Mouse (Mus musculus): ENCODE data around the gene Col4a3bp.

Gene Col4a3bp

GRCm38 (mm10) chr13:96542081-96542889 is at the start of gene Col4a3bp, which contains the start of gene Polk:
Col4a3bp (plus strand) TSS chr13:96542618.
Polk (minus strand) TSS chr13:96542579.
- DNase-seq, result peak; percentile 98

GRCm38 (mm10) chr13:96496630-96497029 is 45.8 kb upstream of the Col4a3bp start:
- no peak for DNase-seq

GRCm38 (mm10) chr13:96499891-96500290 is 42.5 kb upstream of the Col4a3bp start:
- no peak for DNase-seq

GRCm38 (mm10) chr13:96505661-96506060 is 36.8 kb upstream of the Col4a3bp start:
- no peak for DNase-seq

GRCm38 (mm10) chr13:96506313-96506712 is 36.1 kb upstream of the Col4a3bp start:
- DNase-seq, result no peak

GRCm38 (mm10) chr13:96507541-96507940 is 34.9 kb upstream of the Col4a3bp start:
- DNase-seq, result no peak

GRCm38 (mm10) chr13:96510635-96511034 is 31.8 kb upstream of the Col4a3bp start:
- no peak for DNase-seq

GRCm38 (mm10) chr13:96511262-96511661 is 31.2 kb upstream of the Col4a3bp start:
- DNase-seq, result no peak

- no peak for DNase-seq
Observed at GRCm38 (mm10) chr13:96511893-96512292, 30.5 kb upstream of the Col4a3bp start.

GRCm38 (mm10) chr13:96514154-96514942 is 28.1 kb upstream of the Col4a3bp start:
- no peak for DNase-seq

- DNase-seq, result no peak
Observed at GRCm38 (mm10) chr13:96516249-96516648, 26.2 kb upstream of the Col4a3bp start.

- no peak for DNase-seq
Observed at GRCm38 (mm10) chr13:96517335-96517734, 25.1 kb upstream of the Col4a3bp start.

- DNase-seq, result no peak
Observed at GRCm38 (mm10) chr13:96521294-96521693, 21.1 kb upstream of the Col4a3bp start.

- DNase-seq, result no peak
Observed at GRCm38 (mm10) chr13:96527022-96527421, 15.4 kb upstream of the Col4a3bp start.

GRCm38 (mm10) chr13:96527856-96528255 is 14.6 kb upstream of the Col4a3bp start:
- DNase-seq, result no peak

GRCm38 (mm10) chr13:96528776-96529175 is 13.6 kb upstream of the Col4a3bp start:
- DNase-seq, result no peak

GRCm38 (mm10) chr13:96529542-96529941 is 12.9 kb upstream of the Col4a3bp start:
- DNase-seq, result no peak

- no peak for DNase-seq
Observed at GRCm38 (mm10) chr13:96530064-96530463, 12.4 kb upstream of the Col4a3bp start.

- no peak for DNase-seq
Observed at GRCm38 (mm10) chr13:96532176-96532575, 10.2 kb upstream of the Col4a3bp start.

GRCm38 (mm10) chr13:96533742-96534141 is 8.7 kb upstream of the Col4a3bp start:
- no peak for DNase-seq

GRCm38 (mm10) chr13:96536821-96537572 is 5.4 kb upstream of the Col4a3bp start:
- no peak for DNase-seq

GRCm38 (mm10) chr13:96538103-96538502 is 4.3 kb upstream of the Col4a3bp start:
- no peak for DNase-seq

- DNase-seq, result no peak
Observed at GRCm38 (mm10) chr13:96541381-96541780, 1.0 kb upstream of the Col4a3bp start.
